Mouse (Mus musculus) embryo, embryonic 10 days (tissue): ENCODE measurements around the gene Rbbp8nl.
A peak's percentile ranks its signal among the peaks of the same experiment; 100 is the strongest.

Experiments
- DNase-seq: peaks from one replicate; pipeline ENCODE4 v3.0.0-alpha.2; 2015; ENCODE audit warnings: low spot score

Rbbp8nl gene

DNA sequence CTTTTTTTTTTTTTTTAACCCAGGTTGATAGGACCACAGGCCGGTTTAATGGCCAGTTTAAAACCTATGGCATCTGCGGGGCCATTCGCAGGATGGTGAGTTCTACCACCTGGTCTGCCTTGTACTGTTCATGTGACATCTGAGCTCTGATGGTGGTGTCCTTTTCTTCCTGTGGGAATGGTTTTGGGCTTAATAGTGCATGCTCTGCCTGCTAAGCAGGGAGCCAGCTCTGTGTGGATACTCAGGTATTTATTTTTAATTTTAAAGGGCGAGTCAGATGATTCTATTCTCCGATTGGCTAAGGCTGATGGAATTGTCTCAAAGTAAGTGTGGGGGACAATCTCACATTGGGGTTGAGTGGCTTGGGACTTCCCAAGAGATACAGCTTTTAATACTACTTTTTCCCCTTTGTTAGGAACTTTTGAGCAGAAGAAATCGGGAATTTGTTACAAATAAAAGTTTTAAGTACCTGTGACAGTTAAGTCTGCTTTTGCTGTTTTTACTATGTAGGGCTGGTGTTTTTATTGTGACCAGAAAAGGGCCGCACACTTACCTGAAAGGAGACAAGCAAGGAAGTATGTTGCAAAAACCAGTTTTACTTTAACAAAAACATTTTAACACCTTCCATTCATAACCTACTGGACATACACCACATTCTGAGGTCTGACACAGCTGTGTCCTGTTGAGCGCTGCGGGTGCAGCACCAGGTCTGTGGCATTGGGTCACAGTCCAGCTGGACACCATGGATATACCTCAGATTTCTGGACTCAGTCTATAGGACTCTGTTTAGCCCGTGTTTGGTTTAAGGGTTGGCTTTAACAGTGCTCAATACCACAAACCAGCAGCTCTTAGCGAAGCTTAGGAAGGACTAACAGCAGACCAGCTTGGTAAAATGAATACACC is 31.5 kb downstream of the Rbbp8nl start:
- DNase-seq: no peak

DNA sequence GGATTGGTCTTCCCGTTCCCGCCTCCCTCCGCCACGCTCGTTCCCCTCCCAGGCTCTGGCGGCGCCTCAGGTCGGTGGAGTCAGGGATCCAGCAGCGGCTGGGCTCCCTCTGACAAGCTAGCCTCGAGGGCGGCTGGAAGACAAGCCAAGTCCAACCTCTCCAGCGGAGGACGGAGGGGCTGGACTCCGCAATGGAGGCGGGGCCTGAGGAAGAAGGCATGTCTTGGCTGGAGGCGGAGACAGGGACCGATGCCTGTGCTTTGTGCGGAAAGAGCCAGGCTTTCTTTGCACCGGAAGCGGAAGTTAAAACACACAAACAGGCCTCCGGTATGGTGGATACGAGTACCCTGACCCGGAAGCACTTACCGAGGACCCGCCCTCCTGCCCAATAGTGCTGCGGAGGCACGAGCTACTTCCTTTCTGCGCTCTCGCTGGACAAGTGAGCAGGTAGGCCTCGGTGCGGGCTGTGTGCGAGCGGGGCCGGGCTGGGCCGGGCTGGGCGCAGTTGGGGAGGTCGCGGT is 32.6 kb downstream of the Rbbp8nl start, which contains the start of gene Rps21:
TSS of gene Rps21 (plus strand) at position 377 of the 521 bp plus-strand sequence.
- peak; percentile 100 for DNase-seq

DNA sequence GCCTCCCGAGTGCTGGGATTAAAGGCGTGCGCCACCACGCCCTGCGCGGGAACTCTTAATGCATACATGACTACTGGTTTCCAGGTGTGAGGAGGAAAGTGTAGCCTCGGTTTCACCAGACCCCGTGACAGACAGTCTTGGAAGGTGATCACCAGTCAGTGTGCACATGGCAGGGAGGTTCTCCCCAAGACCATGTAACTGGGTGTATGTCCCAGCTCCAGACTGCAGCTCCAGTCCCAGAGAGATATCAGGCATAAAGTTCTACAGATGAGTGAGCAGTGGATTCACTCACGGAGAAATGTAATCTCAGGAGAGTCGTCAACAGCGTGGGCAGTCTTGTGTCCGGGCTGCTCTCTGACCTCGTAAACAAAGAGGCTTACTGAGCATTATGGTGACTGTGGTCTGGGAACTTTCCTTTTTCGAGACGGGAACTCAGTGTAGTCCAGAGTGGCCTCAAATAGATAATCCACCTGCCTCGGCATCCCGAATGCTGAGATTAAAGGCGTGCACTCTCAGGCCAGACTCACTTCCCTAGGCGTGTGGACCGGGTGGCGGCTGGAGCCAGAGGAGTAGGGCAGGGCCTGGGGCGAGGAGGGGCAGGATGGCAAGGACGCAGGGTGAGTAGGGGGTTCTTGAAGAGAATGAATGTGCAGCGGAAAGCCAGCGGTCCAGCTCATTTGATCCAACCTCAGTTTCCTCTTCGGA is 33.2 kb downstream of the Rbbp8nl start:
- no peak for DNase-seq

DNA sequence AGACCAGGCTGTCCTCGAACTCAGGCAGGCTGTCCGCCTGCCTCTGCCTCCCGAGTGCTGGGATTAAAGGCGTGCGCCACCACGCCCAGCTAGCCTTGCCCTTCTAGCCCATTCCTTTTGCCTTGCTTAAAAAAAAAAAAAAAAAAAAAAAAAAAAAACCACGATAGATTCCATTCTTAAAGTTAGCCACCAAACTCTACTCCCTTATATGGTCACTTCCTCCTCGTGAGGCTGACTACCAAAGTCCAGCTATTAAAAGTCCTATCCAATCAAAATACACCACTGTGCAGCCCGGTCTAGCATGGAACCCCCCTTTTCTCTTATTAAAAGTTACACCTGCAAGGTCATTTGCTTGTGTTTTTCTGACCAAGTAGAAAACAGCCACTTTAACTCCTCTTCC is 34.0 kb downstream of the Rbbp8nl start:
- no peak for DNase-seq

DNA sequence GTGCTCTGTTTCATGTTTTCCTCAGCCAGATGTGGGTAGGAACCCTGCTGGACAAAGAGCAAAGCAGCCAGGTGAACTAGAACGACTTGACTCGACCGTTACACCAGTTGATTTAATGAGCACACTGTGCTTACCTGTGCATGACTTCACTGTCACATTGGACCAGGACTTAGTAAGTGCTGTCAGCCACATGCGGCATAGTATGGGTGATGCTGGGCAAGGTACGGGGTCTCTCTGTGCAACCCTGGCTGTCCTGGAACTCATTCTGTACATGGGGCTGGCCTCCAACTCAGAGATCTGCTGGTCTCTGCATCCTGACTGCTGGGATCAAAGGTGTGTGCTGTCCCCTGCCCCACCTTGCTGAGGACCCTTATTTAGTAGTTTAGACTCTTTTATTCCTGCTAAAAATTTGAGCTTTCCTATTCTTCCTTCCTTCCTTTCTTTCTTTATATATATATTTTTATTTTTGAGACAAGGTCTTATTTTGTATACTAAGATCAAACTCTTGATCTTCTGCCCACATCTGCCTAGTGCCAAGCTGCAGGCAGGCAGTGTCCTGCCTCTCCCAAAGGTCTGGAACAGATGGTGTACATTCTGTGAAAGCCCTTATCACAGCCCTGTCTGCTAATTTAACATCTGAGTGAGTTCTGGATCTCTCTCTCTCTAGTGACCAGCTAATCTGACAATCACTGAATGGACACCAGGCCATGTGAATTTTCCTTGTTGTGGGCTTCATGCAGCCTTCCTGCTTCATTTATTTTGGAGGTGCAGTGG is 35.1 kb downstream of the Rbbp8nl start:
- no peak for DNase-seq

DNA sequence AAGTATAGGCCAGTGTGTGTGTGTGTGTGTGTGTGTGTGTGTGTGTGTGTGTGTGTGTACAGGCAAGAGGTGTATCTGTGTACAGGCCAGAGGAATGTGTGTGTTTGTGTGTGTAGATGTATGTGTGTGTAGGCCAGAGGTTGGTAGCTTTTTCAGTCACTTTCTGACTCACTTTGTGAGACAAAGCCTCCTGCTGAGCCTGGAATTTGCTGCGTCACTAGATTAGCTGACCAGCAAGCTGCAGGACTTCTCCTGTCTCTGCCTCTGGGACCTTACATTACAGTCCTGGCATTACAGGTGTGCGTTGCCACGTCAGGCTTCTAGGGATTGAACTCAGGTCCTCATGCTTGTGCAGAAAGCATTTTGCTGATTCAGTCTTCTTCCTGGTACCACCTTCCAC is 37.8 kb downstream of the Rbbp8nl start:
- DNase-seq: no peak

DNA sequence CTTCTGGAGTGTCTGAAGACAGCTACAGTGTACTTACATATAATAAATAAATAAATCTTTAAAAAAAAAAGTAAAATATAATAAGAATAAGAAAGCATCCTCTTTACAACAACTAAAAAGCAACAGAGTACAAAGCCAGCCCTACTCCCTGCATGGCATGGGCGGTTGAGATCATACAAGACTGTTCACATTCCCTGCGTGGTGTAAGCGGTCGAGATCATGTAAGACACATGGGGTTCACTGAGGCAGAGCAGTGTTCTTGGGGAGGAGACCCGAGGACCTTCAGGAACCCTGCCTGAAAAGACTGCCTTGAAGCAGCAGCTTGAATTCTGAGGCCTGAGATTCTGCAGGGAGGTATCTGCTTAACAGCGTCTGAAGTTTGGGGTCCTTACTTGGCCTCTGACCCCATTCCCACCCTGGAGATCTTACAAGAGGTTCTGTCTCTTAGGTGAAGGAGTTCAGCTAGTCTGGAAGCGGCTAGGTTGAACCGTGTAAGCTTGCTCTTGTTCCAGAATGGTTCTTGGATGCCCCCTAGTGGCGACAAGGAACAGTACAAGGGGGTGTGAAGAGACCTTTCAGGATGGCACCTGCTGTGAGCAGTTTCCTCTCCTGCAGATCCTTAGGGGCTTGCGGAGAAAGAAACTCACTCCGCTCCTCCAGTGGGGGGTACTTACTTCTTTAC is 38.6 kb downstream of the Rbbp8nl start:
- DNase-seq: peak; percentile 93

DNA sequence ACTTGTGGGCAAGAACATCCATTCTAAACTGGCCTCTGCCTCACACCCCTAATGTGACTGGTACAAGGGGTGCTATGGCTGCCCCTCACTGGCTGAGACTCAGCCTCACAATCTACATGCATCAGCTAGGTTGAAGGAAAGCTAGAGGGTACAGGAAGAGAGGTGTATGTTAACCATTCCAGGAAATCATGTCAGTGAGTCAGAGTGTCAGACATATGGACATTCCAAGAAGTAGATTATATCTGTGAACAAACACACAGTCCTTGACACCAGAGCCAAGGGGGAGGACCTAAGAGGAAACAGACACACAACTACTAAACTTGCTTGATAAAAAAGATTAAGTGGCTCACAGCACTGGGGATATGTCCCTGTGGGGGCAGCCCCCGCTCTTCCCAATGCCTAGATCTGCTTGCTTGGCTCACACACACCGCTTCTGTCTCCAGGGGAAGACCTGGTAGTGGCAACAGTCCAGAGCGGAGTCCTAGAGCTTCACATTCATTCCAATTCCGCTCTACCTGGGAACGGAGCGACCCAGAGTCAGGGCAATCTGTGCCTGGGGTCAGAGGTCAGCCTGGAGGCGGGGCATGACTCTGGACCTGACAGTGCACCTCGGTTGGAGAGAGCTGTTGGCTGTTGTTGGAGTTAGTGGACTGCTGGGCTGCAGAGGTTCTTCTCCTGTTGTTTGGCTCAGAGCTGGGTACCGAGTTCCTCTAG is 40.6 kb downstream of the Rbbp8nl start:
- peak; percentile 21 for DNase-seq

DNA sequence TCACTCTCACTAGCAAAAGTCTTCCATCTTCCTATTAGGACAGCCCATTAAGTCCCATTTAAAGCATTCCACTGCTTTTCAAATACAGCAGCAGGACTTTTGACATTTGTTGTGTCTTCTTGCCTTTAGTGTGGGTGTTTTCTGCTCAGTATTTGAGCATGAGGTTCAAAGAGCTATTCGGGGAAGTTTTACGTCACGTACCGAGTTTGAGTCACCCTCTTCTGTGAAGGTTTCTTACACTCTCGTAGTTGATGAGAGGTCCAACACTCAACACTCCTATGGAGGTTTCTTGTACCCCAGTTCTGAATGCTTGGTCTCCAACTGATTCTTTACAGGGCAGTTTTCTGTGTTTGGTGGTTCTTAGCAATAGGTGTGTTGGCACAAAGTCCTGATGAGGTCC is 41.8 kb downstream of the Rbbp8nl start:
- DNase-seq: no peak

DNA sequence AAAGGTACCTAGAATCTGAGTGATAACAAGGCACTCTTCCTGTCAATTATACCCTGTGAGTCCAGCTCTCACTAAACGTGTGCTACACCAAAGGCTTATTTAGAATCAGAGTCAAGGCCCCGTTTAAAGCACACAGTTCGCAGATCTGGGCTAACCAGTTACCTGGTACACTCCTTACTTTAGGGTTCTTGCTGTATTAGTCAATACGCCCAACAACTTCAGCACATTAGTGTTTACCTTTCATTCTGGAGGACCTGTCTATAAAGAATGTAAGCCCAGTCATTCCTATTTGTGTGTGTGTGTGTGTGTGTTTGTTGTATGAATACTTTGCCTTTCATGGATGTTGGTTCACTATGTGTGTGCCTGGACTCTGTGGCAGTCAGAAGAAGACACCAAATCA is 46.6 kb downstream of the Rbbp8nl start:
- no peak for DNase-seq

DNA sequence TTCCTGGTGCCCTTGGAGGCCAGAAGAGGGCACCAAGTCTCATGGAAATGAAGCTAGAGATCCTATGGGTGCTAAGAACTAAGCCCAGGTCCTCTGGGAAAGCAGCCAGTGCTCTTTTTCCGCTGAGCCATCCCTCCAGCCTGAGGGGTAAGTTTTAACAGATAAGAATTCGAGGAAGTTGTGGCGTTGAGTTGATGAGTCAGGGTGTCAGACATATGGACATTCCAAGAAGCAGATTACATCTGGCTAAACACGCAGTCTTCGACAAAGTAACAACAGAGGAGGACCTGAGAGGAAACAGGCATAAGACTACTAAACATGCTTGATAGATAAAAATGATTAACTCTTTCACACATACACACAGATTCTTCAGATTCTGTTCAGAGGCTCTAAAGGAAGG is 51.1 kb downstream of the Rbbp8nl start:
- no peak for DNase-seq

DNA sequence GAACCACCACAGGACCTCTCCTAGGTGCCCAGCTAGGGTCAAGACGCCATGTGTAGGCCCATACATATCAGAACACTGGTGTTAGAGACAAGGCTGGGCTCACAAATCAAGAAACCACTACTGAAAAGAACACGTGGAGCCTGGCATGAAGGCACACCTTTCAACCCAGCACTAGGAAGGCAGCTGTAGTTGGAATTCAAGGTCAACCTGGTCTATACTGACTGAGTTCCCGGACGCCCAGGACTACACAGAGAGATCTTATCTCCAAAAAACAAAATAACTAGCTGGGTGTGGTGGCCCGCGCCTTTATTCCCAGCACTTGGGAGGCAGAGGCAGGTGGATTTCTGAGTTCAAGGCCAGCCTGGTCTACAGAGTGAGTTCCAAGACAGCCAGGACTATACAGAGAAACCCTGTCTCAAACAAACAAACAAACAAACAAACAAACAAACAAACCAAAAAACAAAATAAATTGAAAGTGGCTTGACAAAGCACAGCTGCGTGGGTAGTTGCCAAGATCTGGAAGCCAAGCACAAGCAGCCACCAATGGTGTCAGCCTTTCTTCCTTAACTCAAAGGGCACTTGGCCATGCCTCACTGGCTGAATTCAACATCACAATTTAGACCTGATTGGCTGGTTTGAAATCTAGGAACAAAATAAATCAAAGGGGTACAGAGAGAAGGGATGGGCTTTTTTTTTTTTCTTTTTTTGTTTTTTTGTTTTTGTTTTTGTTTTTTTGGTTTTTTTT is 51.9 kb downstream of the Rbbp8nl start:
- DNase-seq: no peak

DNA sequence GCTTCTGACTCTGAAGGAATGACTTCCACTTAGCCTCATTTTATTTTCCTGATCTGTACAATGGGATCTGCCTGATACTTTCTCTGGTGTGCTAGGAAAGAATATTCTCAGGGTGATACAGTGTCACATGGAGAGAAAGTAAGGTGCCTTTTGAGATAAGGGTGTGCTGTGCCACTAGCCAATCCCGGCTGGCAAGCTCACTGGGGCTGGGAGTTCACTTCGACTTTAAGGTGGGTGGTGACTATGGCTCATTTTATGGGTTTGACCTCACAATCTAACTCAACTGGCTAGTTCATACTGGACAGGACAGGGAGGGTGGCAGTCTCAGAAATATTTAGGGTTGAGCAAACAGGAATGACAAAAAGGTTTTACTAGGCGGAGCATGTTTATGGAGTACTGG is 52.7 kb downstream of the Rbbp8nl start:
- DNase-seq: no peak

DNA sequence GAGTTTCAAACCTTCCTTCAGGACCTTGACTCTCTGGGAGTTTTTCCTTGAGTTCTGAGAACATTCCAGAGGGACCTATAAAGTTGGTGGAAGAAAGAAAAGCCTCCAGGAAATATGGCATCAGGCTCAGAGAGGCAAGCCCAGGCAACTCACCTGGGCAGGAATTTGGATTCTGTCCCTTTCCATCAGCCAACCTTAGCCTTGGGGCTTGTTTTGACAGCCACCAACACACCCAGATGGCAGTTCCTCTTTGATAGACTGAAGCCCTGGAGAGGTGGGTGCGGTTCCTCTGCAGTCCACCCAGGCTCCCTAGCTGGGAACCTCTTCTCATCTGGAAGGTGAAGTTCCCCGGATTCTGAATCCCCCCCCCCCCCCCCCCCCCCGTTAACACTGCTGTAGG is 53.2 kb downstream of the Rbbp8nl start:
- DNase-seq: no peak

DNA sequence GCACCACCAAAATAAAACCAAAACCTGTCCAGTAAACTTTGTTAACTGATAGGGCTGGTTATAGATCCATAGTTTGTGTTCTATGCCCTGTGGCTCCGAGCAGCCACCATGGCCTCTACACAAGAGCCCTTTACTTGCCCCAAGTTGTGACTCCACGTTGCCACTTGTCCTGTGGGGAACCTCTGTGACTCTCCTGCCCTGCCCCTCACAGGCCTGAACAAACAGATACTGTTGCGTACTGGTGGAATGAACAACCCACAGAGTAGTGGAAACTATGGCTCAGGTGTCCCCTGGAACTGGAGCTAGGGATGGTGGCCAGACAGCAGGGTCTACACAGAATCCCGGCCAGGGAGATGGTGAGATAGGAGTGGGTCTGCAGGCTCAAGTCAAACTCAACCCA is 53.9 kb downstream of the Rbbp8nl start:
- no peak for DNase-seq

DNA sequence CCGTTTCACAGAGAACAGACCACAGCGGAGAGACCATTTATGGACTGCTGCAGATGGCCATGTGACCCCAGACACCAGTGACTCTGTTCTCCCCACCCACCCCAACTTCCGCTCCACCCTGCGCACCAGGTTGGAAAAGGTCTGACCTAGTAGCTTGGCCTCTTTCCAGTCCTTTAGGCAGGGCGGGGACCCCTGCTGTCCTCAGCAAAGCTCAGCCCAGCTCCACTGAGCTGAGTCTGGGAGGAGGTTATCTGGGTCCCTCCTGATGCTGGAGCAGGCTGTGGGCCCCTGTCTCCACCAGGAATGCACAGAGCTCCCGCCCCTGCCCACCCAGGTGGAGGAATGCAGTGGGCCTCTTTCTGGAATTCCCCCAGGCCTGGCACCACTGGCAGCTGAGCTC is 54.7 kb downstream of the Rbbp8nl start:
- no peak for DNase-seq

DNA sequence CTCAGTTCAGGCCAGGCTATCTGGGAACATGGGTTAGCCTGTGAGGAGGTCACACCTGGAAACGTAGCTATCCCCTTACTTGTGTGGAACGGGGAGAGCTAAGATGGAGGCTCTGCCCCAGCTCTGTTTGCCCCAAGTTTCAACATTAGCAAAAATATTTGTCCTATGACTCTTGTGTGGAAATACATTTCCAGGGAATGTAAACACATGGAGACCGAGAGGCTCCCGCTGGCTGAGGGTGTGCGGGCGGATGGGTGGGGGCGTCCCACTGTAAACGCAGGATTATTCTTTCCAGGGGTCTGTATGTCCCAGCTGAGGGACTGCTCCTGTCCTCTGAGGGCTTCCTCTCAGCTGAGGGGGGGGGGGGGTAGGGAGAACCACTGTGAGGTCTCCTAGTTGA is 55.3 kb downstream of the Rbbp8nl start:
- DNase-seq: no peak

DNA sequence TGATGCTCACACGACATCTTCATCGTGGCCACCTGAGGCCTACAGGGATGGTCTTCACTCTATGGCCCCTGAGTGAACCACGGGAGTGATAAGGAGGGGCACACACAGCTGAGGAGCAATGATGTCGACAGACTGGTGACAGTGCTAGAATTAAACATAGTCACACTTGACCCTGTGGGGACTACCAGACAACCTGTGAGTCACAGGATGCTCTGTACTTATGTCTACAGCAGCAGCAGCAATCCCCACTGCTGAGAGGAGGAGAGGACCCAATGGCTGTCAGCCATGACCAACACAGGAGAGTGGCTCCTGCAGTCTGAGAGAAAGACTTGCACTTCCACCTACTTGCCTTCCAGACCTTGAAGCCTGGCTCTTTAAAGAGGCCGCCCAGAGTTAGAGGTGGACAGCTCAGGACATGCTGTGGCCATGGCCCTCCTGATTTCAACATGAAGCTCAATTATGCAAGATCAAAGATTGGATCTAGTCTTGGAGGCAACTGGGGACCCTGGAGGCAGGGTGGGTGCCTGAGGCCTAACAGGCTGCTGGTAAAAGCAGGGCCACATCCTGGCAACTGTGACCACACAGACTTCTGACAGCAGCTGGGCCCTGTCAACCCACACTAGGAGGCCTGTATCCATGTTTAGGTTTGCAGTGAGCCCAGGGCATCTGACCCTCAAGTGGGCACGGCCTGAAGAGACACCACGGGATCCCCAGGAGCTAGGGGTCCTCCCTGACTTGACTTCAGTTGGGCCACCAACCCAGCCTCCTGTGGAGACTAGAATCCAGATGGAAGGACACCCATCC is 56.4 kb downstream of the Rbbp8nl start:
- DNase-seq: no peak

DNA sequence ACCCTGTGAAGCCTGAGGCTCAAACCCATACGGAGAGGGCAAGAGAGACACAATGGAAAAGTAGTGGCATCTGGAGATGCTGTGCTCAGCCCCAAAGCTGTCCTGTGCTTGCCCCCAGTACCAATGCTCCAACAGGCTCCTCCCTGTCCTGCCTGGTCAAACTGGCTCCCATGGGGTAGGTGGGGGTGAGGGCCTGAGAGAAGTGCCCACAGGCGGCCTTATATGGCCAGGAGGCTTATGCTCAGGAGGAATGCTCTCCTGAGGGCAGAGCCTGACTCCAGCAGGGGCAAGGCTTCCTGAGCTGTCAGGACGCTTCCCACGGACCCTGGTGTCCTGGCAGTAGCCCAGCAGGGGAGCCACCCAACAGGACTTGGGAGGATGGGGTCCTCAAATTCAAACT is 59.2 kb downstream of the Rbbp8nl start:
- DNase-seq: no peak

DNA sequence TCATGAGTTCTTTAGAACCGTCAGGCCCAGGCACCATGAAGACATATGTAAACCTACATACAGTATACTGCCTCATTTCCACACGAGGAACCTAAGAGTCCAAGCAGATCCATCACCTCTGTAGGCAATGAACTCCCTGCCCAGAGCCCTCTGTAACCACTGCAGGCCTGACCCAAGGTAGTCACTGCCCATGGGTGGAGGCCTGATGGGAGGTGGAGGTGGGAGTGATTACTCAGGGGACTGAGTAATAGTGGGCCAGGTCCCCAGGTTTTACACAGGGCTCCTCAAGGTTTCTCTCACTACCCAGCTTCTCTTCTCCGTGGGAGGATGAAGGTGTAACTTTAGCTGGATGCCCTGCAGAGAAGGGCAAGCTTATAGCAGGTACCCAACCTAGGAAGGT is 60.5 kb downstream of the Rbbp8nl start:
- DNase-seq: no peak
